Mouse (Mus musculus): Measurements from ENCODE around the gene Donson.

DNA sequence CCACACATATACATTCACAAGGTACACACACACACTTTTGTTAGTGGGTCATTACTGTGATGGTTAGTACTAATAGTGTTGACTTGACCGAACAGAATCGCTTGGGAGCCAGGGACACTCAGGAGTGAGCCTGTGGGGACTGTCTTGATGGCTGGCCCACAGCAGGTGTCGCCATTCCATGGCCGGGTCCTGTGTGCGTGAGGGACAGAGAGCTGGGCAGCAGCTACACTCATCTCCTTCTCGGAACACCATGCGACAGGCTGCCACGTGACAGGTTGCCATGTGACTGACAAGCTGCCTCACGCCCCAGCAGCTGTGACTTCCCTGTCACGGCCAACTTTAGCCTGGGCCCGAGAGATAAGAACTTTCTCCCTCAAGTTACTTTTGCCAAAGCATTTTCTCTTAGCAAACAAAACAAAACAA is 28.4 kb upstream of the Donson start:
- TF ChIP-seq CTCF (IDR thresholded peaks at IDR 0.05) (peak; percentile 48), POLR2A (IDR thresholded peaks at IDR 0.05; ENCODE audit: insufficient read depth, low read depth, low read length) (no peak), EP300 (IDR thresholded peaks at IDR 0.05; ENCODE audit: insufficient read depth, low read depth, low read length) (peak; percentile 63; the same call in 1 of the 2 replicates)
